Mouse (Mus musculus) neural tube, embryonic 14.5 days (tissue): ENCODE results near the gene Ablim1. TPM values are rescaled to one million over a fixed set of nuclear protein-coding genes. Genes with fewer than 3 reads are reported as not detected.

Experiments
- ATAC-seq: fragments of 200-750 bp; cut with Nextera tagmentation; 2 replicates; pipeline ENCODE4 v1.8.0; 2017; ENCODE audit warnings: low read depth, mild to moderate bottlenecking, moderate TSS enrichment, moderate library complexity
- H3K27ac ChIP-seq: fragments of 300-500 bp; sonication (generic); 2 replicates; pipeline ENCODE4 v1.5.1; 2014; ENCODE audit warnings: low read depth, mild to moderate bottlenecking, control low read depth, low read length, moderate library complexity, mixed read lengths
- H3K27me3 ChIP-seq: fragments of 300-500 bp; sonication (generic); 2 replicates; pipeline ENCODE4 v1.6.1; 2014; ENCODE audit warnings: low read length; ENCODE audit not compliant: control insufficient read depth, insufficient read depth
- H3K36me3 ChIP-seq: fragments of 300-500 bp; sonication (generic); 2 replicates; pipeline ENCODE4 v1.6.1; 2014; ENCODE audit warnings: low read length, mixed read lengths; ENCODE audit not compliant: control insufficient read depth, insufficient read depth
- H3K4me1 ChIP-seq: fragments of 300-500 bp; sonication (generic); 2 replicates; pipeline ENCODE4 v1.6.1; 2014; ENCODE audit warnings: low read length; ENCODE audit not compliant: control insufficient read depth, insufficient read depth
- H3K4me2 ChIP-seq: fragments of 300-500 bp; sonication (generic); 2 replicates; pipeline ENCODE4 v1.6.1; 2014; ENCODE audit warnings: mild to moderate bottlenecking, low read depth, low read length, control low read depth
- H3K4me3 ChIP-seq: fragments of 300-500 bp; sonication (generic); 2 replicates; pipeline ENCODE4 v1.5.1; 2014; ENCODE audit warnings: low read depth, low read length, control low read depth, mixed read lengths
- H3K9ac ChIP-seq: fragments of 300-500 bp; sonication (generic); replicated peaks from 2 replicates; pipeline ENCODE4 v1.6.1; 2014; ENCODE audit warnings: low read depth, mild to moderate bottlenecking, control low read depth, low read length, mixed read lengths
- H3K9me3 ChIP-seq: fragments of 300-500 bp; sonication (generic); 2 replicates; pipeline ENCODE4 v1.6.1; 2016; ENCODE audit warnings: low read length; ENCODE audit not compliant: control insufficient read depth
- WGBS: fragments of 180-500 bp; shearing (Covaris S2); extraction: QIAGEN DNeasy Blood & Tissue Kit; methylation state at CpG from one replicate; pipeline ENCODE4 v1.1.7; 2014; 5-methylcytosine and 5-hydroxymethylcytosine counted together
- polyA plus RNA-seq: library from polyadenylated mRNA; unstranded; fragments of >200 nt; fragmentation: Nextera tagmentation; extraction: Ambion mirVana; gene quantifications from 2 replicates; pipeline ENCODE4 v1.2.1, GENCODE M21; 2014

Ablim1 gene
- polyA plus RNA-seq, 1 experiment from 2014 or later = 47.4 TPM

GRCm38 (mm10) chr19:57146936-57147335 is 167.8 kb downstream of the Ablim1 start:
- no peaks in the 10 kb centered on the region for H3K9me3 ChIP-seq
- no peak overlapping the region for H3K9ac ChIP-seq
- no peak overlapping the region for H3K4me2 ChIP-seq
- H3K27me3 ChIP-seq = no peaks in the 10 kb centered on the region
- no peak for ATAC-seq
- H3K36me3 ChIP-seq = no peaks in the 10 kb centered on the region
- H3K4me1 ChIP-seq = peaks cover 9% of the 10 kb centered on the region; the same call in 1 of the 2 replicates
- no peak overlapping the region for H3K4me3 ChIP-seq
- no peak overlapping the region for H3K27ac ChIP-seq
- 84% methylated on average over 6 of the region's 6 CpGs for WGBS

DNA sequence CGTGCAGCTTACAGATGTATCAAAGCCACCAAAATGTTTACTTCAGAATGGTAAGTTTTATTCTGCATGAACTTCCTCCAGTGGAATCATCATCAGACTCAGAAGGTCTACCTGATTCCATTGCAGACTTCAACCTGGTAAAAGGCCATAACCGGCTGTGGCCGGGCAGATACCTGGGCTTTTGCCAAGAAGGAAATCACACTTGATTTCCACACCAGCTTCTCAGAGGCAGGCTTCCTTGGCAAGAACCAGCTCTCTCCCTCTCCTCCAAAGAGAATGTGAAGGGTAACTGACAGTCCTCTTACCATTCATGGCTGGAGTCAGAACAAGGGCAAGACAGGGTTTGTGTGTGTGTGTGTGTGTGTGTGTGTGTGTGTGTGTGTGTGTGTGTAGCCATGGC is 171.1 kb downstream of the Ablim1 start:
- Histone ChIP-seq H3K27me3 (no peaks in the 10 kb centered on the region), H3K4me3 (no peak overlapping the region), H3K36me3 (no peaks in the 10 kb centered on the region), H3K9me3 (no peaks in the 10 kb centered on the region), H3K4me2 (no peak overlapping the region), H3K27ac (no peak overlapping the region), H3K4me1 (peaks cover 9% of the 10 kb centered on the region; the same call in 1 of the 2 replicates), H3K9ac (no peak overlapping the region)
- ATAC-seq = no peak
- WGBS = 93% methylated on average over 3 of the region's 3 CpGs

GRCm38 (mm10) chr19:57141756-57142461 is 172.8 kb downstream of the Ablim1 start:
- H3K27ac ChIP-seq = no peak overlapping the region
- no peaks in the 10 kb centered on the region for H3K27me3 ChIP-seq
- no peak for ATAC-seq
- no peak overlapping the region for H3K4me2 ChIP-seq
- H3K36me3 ChIP-seq = no peaks in the 10 kb centered on the region
- H3K4me3 ChIP-seq = no peak overlapping the region
- 76% methylated on average over 10 of the region's 10 CpGs for WGBS
- H3K9ac ChIP-seq = no peak overlapping the region
- H3K4me1 ChIP-seq = 0 out of 2 replicates have a peak, but pooled peaks cover 3% of the 10 kb centered on the region
- H3K9me3 ChIP-seq = no peaks in the 10 kb centered on the region

- WGBS = 76% methylated on average over 1 of the region's 1 CpGs
- Histone ChIP-seq H3K4me1 (0 out of 2 replicates have a peak, but pooled peaks cover 3% of the 10 kb centered on the region), H3K4me3 (no peak overlapping the region), H3K9ac (no peak overlapping the region), H3K36me3 (no peaks in the 10 kb centered on the region), H3K9me3 (no peaks in the 10 kb centered on the region), H3K27me3 (no peaks in the 10 kb centered on the region), H3K27ac (no peak overlapping the region), H3K4me2 (no peak overlapping the region)
- no peak for ATAC-seq
These were observed 173.8 kb downstream of the Ablim1 start for GRCm38 (mm10) chr19:57140874-57141273.

DNA sequence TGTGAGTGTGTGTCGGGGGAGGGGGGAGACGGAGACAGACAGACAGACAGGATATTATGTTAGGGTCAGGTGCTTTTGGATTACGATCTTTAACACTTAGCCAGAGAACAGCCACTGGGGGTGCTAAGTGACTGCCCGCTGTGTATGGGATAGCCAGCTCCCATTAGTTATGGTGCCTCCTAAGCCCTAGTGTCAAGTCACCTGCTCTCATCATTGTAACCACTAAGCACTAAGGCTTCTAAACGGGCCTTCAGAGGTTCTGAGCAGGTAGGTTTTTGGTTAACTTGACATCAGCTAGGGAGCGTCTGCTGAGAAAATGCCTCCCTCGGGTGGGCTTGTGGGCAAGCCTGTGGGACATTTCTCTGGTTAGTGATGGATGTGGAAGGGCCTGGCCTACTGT is 174.6 kb downstream of the Ablim1 start:
- H3K4me1 ChIP-seq = peaks cover 4% of the 10 kb centered on the region
- H3K27ac ChIP-seq = no peak overlapping the region
- no peaks in the 10 kb centered on the region for H3K36me3 ChIP-seq
- no peaks in the 10 kb centered on the region for H3K9me3 ChIP-seq
- H3K27me3 ChIP-seq = no peaks in the 10 kb centered on the region
- WGBS = 75% methylated on average over 7 of the region's 7 CpGs
- no peak for ATAC-seq
- H3K4me3 ChIP-seq = no peak overlapping the region
- no peak overlapping the region for H3K9ac ChIP-seq
- H3K4me2 ChIP-seq = no peak overlapping the region

DNA sequence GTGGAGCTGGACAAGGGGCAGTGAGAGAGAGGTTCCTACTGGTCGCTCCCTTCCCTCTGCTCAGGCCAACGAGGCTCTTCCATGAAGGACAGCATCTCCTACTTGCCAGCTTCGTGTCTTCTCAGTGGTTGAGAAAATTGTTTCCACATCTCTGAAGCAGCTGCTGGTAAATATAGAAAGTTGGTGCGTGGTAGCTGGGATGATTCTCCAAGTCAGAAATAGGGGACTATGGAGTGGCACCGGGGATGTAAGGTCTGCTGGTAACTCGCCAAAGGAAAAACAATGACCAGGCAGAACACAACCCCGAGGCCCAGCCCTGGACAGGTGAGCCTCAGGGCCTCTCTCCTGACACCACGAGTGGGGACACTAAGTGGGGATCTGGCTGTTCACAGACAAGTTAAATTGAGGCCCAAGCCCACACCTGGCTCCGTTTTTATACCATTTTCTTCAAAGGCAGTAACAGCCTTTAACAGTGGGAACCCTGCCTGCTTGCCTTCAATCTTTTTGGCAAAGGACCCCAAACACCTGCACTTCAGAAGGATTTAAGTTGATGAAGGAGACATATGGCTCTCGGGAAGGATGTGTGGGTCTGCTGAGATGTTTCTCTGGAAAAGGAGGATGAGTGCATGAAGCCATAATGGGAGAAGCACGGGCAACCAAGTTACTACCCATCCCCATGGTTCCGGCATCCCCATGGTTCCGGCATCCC is 175.7 kb downstream of the Ablim1 start:
- no peak overlapping the region for H3K4me3 ChIP-seq
- no peak for ATAC-seq
- no peak overlapping the region for H3K4me2 ChIP-seq
- WGBS = 85% methylated on average over 13 of the region's 13 CpGs
- H3K9ac ChIP-seq = no peak overlapping the region
- H3K4me1 ChIP-seq = peaks cover 14% of the 10 kb centered on the region
- no peaks in the 10 kb centered on the region for H3K9me3 ChIP-seq
- H3K36me3 ChIP-seq = no peaks in the 10 kb centered on the region
- H3K27ac ChIP-seq = no peak overlapping the region
- no peaks in the 10 kb centered on the region for H3K27me3 ChIP-seq

GRCm38 (mm10) chr19:57138469-57138868 is 176.2 kb downstream of the Ablim1 start:
- no peaks in the 10 kb centered on the region for H3K27me3 ChIP-seq
- WGBS = 67% methylated on average over 6 of the region's 6 CpGs
- H3K4me2 ChIP-seq = no peak overlapping the region
- no peak overlapping the region for H3K27ac ChIP-seq
- H3K9ac ChIP-seq = no peak overlapping the region
- peaks cover 18% of the 10 kb centered on the region for H3K4me1 ChIP-seq
- H3K36me3 ChIP-seq = no peaks in the 10 kb centered on the region
- ATAC-seq = peak; percentile 54; the same call in 1 of the 2 replicates
- H3K9me3 ChIP-seq = no peaks in the 10 kb centered on the region
- no peak overlapping the region for H3K4me3 ChIP-seq

DNA sequence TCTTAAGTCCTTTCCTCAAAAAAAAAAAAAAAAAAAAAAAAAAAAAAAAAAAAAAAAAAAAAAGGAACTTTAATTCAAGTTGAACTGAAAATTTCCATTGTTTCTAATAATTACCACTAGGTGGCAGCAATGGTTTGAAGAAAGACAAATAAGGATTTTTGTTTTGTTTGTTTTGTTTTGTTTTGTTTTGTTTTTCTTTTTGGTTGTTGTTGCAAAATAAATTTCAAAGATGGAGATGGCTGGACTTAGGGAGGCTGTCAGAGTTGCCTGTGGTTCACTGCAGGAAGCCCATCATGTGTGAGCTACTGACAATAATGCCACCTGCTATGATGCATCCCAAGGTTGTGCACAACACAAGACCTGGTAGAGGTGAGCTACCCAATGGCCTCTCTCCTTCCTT is 176.7 kb downstream of the Ablim1 start:
- Histone ChIP-seq H3K4me2 (no peak overlapping the region), H3K27ac (no peak overlapping the region), H3K36me3 (no peaks in the 10 kb centered on the region), H3K4me3 (no peak overlapping the region), H3K9ac (no peak overlapping the region), H3K27me3 (no peaks in the 10 kb centered on the region), H3K4me1 (peaks cover 18% of the 10 kb centered on the region), H3K9me3 (no peaks in the 10 kb centered on the region)
- no peak for ATAC-seq

- H3K27me3 ChIP-seq = no peaks in the 10 kb centered on the region
- peak; percentile 71 for ATAC-seq
- H3K36me3 ChIP-seq = no peaks in the 10 kb centered on the region
- no peak overlapping the region for H3K27ac ChIP-seq
- 45% methylated on average over 7 of the region's 7 CpGs for WGBS
- H3K9ac ChIP-seq = no peak overlapping the region
- no peak overlapping the region for H3K4me2 ChIP-seq
- H3K4me3 ChIP-seq = no peak overlapping the region
- H3K9me3 ChIP-seq = no peaks in the 10 kb centered on the region
- peaks cover 18% of the 10 kb centered on the region for H3K4me1 ChIP-seq
These were observed 178.5 kb downstream of the Ablim1 start for GRCm38 (mm10) chr19:57136228-57136627.
